In genomic region chr1:77461877-77462615, GRCm38 (mm10) we compare ENCODE assay signal across 10 mouse cellular contexts. TPM values are rescaled to one million over a fixed set of nuclear protein-coding genes. Genes with fewer than 3 reads are reported as not detected.
DNase-seq lines count a peak whose midpoint lies in the region; ATAC-seq lines count a peak whose summit lies in the region.
"Had no signal": no experiment of that assay in that cellular context is flagged by ENCODE, and none has a peak within 500 bp of the region (broad histone marks: within the 10 kb centered on the region; RNA-seq: fewer than 3 reads in every experiment).

No protein-coding gene starts in this region.

- no peaks in the 10 kb centered on the region for H3K36me3 ChIP-seq in kidney, embryonic 15.5 days
- no peaks in the 10 kb centered on the region for H3K36me3 ChIP-seq in heart, embryonic 11.5 days (ENCODE audit: control insufficient read depth, insufficient read depth, low read length)
- no peaks in the 10 kb centered on the region for H3K36me3 ChIP-seq in lung, embryonic 16.5 days (ENCODE audit: control insufficient read depth, insufficient read depth, low read length)
- H3K36me3 ChIP-seq: liver, embryonic 15.5 days had no signal

- H3K4me3 ChIP-seq in kidney, embryonic 15.5 days (replicated peaks): no peak overlapping the region
- H3K4me3 ChIP-seq in brown adipose tissue, adult 24 weeks (ENCODE audit: insufficient read depth, low read depth, low read length): no peak overlapping the region
- no peak overlapping the region for H3K4me3 ChIP-seq in heart, embryonic 11.5 days (ENCODE audit: low read depth, low read length)
- H3K4me3 ChIP-seq in lung, embryonic 16.5 days (ENCODE audit: low read length): no peak overlapping the region
- H3K4me3 ChIP-seq: erythroblast, embryonic 14.5 days; liver, embryonic 15.5 days had no signal

- H3K9me3 ChIP-seq in kidney, embryonic 15.5 days (replicated peaks): no peaks in the 10 kb centered on the region
- H3K9me3 ChIP-seq in heart, embryonic 11.5 days (replicated peaks; ENCODE audit: control insufficient read depth, low read length): no peaks in the 10 kb centered on the region
- H3K9me3 ChIP-seq in lung, embryonic 16.5 days (ENCODE audit: control insufficient read depth, low read length): no peaks in the 10 kb centered on the region
- H3K9me3 ChIP-seq: liver, embryonic 15.5 days had no signal

- no peak for ATAC-seq in kidney, embryonic 15.5 days (replicated peaks; ENCODE audit: low FRiP score)
- no peak for ATAC-seq in heart, embryonic 11.5 days (replicated peaks; ENCODE audit: insufficient number of reproducible peaks, low FRiP score, low TSS enrichment)
- 0 out of 2 replicates have a peak, but pooled peaks have one; percentile 28 for ATAC-seq in lung, embryonic 16.5 days (ENCODE audit: low read depth)

- no peak overlapping the region for H3K4me2 ChIP-seq in kidney, embryonic 15.5 days
- no peak overlapping the region for H3K4me2 ChIP-seq in heart, embryonic 11.5 days
- H3K4me2 ChIP-seq in lung, embryonic 16.5 days (ENCODE audit: low read depth, low read length): no peak overlapping the region
- H3K4me2 ChIP-seq: liver, embryonic 15.5 days had no signal

- WGBS in kidney, embryonic 15.5 days: 39% methylated on average over 3 of the region's 3 CpGs
- WGBS in heart, embryonic 11.5 days (ENCODE audit: insufficient replicate concordance): 22% methylated on average over 3 of the region's 3 CpGs
- WGBS in lung, embryonic 16.5 days: 39% methylated on average over 3 of the region's 3 CpGs

- no peaks in the 10 kb centered on the region for H3K27me3 ChIP-seq in kidney, embryonic 15.5 days
- no peaks in the 10 kb centered on the region for H3K27me3 ChIP-seq in heart, embryonic 11.5 days (ENCODE audit: control insufficient read depth, insufficient read depth, low read length)
- no peaks in the 10 kb centered on the region for H3K27me3 ChIP-seq in lung, embryonic 16.5 days (ENCODE audit: control insufficient read depth, insufficient read depth, low read depth, low read length)
- H3K27me3 ChIP-seq: liver, embryonic 15.5 days had no signal

- peaks cover 41% of the 10 kb centered on the region for H3K4me1 ChIP-seq in kidney, embryonic 15.5 days
- H3K4me1 ChIP-seq in brown adipose tissue, adult 24 weeks (ENCODE audit: control insufficient read depth, insufficient read depth, insufficient read length, low read length): peaks cover 10% of the 10 kb centered on the region
- peaks cover 21% of the 10 kb centered on the region for H3K4me1 ChIP-seq in heart, embryonic 11.5 days (ENCODE audit: control insufficient read depth, insufficient read depth, low read length)
- peaks cover 25% of the 10 kb centered on the region for H3K4me1 ChIP-seq in lung, embryonic 16.5 days (replicated peaks; ENCODE audit: control insufficient read depth, insufficient read depth, low read length)
- H3K4me1 ChIP-seq: liver, embryonic 15.5 days had no signal

- DNase-seq in kidney, adult 9 months: no peak
- no peak for DNase-seq in ovary, postnatal 10 days (ENCODE audit: low spot score)
- DNase-seq in adrenal gland, postnatal 10 days: no peak
- DNase-seq in frontal cortex, postnatal 14 days (ENCODE audit: low spot score in 2 of 2): no peak

- H3K27ac ChIP-seq in kidney, embryonic 15.5 days: peak overlapping the region; percentile 20
- H3K27ac ChIP-seq in brown adipose tissue, adult 24 weeks (replicated peaks; ENCODE audit: low read depth, low read length): peak overlapping the region; percentile 82
- H3K27ac ChIP-seq in heart, embryonic 11.5 days (ENCODE audit: low read depth, low read length): peak overlapping the region; percentile 13
- peak overlapping the region; percentile 61 for H3K27ac ChIP-seq in lung, embryonic 16.5 days (ENCODE audit: low read length)
- H3K27ac ChIP-seq: liver, embryonic 15.5 days had no signal

- no peak overlapping the region for H3K9ac ChIP-seq in kidney, embryonic 15.5 days
- no peak overlapping the region for H3K9ac ChIP-seq in heart, embryonic 11.5 days (ENCODE audit: low read depth, low read length)
- no peak overlapping the region for H3K9ac ChIP-seq in lung, embryonic 16.5 days (ENCODE audit: low read length)
- H3K9ac ChIP-seq: liver, embryonic 15.5 days had no signal

RNA-seq across cellular contexts. Expression of gene Epha4, which starts 52.8 kb away (rescaled TPM):
- polyA plus RNA-seq in kidney, embryonic 15.5 days (2015; fragmentation: Nextera tagmentation; extraction: Ambion mirVana): 17.2 and 18.2 TPM in 2 replicates
- polyA plus RNA-seq in brown adipose tissue, adult 24 weeks (2012; ENCODE audit: insufficient read depth, insufficient read length, missing spikeins): 0.33 and 0.59 TPM in 2 replicates
- 7.4 TPM in 2 replicates for polyA plus RNA-seq in heart, embryonic 11.5 days (2014; fragmentation: Nextera tagmentation; extraction: Ambion mirVana)
- 13.8 and 17.3 TPM in 2 replicates for polyA plus RNA-seq in lung, embryonic 16.5 days (2015; fragmentation: Nextera tagmentation; extraction: Ambion mirVana)
- 1 to 10 TPM; 4.2 TPM for total RNA-seq in adrenal gland, postnatal 10 days (2021)
- polyA plus RNA-seq: erythroblast, embryonic 14.5 days had no signal

Comparison
In these comparisons a context has a peak if more than half of its experiments do, and no peak if none do; other contexts are left out.
1. H3K27ac ChIP-seq: peak in every context shown above with its lines; median percentile 82 in brown adipose tissue, adult 24 weeks; 61 in lung, embryonic 16.5 days; 20 in kidney, embryonic 15.5 days; 13 in heart, embryonic 11.5 days.